Mouse (Mus musculus) spleen, postnatal 4 days (tissue): Measurements from ENCODE around the gene Olfr305.
"Not testable (repeated sequence)": the region's sequence is repeated elsewhere in the genome, so short reads cannot be mapped to it uniquely, and the experiment has no call there.

Source experiments
- DNase-seq, 2 experiments: peaks; one replicate each; pipeline ENCODE4 v3.0.0; 2022; ENCODE audit warnings: low spot score in 2 of 2

Olfr305 gene

GRCm38 (mm10) chr7:86366828-86367227 is at the start of gene Olfr305:
Gene Olfr305, minus strand, starts transcription at chr7:86366928.
- DNase-seq: no peak

- DNase-seq: no peak
Observed at GRCm38 (mm10) chr7:86403546-86403945, 36.8 kb upstream of the Olfr305 start, which contains the start of gene Olfr301. Gene Olfr301, plus strand, starts transcription at chr7:86403846.

DNA sequence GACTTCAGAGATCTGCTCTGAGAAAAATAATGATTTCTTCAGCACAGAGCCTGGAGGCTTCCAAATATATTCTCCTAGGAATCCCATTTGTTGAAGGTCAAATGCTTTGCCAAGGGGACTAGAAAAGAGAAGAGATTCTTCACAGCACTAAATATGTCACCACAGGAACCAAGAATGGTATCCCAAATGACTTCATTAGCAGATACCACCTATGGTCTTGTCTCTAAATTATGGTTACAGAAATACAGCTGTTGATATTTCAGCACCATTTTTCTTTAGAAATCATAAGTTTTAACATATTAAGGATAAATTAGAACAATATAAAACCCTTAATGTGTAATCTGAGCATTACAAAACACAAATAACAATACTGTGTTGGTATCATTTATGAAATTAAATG is 31.0 kb upstream of the Olfr305 start, which contains the start of gene Olfr303:
Olfr303 (minus strand) TSS at position 101 of the 400 bp plus-strand sequence.
- no peak for DNase-seq

DNA sequence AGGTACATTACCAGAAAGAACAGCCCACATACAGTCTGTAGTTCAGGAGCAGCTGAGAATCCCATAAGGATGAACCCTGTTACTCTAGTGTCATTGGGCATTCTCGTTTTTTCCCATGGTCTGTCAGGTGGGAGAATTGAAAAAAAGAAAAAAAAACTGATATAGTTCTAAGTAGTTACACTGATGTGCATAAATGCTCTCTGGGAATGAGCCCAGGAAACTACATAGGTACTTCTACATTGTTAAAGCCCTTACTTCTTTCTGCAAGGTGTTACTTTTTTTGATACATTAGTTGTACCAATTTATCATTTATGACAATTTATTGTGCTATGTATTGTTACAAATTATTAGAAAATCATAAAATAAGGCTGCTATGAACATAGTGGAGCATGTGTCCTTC is 19.8 kb upstream of the Olfr305 start, which contains the start of gene Olfr304:
Olfr304 (minus strand) TSS at position 101 of the 400 bp plus-strand sequence.
- DNase-seq: no peak

GRCm38 (mm10) chr7:86385769-86386168 is 19.0 kb upstream of the Olfr305 start:
- DNase-seq: no peak

DNA sequence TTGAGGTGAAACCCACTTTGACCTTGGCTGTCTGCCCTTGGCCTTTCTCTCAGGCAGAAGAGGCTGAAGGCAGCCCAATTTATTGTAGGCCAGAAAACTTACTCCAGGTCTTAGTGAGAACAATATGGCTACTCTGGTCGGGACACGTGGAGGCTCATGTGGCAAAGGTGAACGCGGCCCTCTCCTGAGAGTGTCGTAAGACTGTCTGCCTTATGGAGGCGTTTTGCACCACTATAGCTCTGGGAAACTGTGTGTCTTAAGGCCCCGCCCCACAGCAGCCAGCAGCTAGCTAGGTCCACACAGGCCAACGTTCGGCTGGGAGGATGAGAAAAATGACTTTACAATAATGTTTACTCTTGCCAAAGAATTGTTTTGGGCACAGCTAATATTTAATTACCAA is 20.4 kb downstream of the Olfr305 start:
- not testable (repeated sequence) for DNase-seq

DNA sequence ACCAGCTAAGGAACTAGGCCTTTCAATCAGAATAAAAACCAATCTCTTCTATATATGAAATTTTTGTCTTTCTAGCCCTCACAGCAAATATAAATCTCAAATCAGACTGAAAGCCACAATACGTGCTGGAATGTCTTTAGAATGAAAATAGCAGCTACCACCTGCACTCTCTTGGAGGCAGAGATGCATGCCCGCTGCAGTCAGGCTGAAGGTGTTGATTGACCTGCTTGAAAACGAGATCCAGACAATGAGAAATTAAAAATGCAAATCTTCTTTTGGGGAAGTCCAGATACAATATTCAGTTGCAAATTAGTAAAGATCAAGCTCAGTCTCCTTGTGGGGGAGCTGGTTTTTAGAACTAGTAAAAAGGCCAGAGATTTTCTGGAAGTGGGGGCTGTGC is 22.5 kb downstream of the Olfr305 start:
- no peak for DNase-seq

DNA sequence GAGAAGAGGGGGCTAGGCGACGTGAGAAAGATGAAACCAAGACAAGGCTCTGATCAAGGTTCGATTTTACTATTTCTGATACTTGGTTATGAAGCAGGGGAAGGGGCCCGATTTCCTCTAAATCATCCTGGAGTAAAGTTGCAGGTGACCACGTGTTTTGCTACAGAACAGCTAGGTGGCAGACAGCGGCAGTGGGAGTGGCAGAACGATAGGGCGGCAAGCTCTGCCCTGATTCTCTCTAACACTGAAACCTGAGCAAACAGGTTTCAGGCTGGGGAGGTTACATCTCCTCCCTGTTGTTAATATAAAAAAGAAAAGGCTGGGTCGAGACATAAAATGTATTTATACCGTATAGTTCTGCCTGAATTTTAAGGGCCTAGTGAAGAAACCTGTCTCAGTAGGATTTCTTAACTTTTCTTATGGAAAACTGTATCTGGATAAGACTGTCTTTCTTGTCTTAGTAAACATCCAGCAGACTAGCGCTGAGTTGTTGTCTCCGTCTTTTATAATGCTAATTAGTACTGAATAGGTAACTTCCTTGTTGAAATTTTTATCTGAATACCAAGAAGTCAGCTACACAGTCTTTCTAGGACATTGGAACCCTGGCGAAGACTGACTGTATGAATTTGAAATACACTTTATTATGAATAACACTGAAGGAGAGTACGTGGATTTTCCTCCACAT is 23.7 kb downstream of the Olfr305 start:
- DNase-seq: no peak

GRCm38 (mm10) chr7:86337486-86337885 is 29.2 kb downstream of the Olfr305 start, which contains the start of gene Olfr307:
Gene Olfr307, minus strand, starts transcription at chr7:86337586.
- no peak for DNase-seq

- DNase-seq: no peak
Observed at GRCm38 (mm10) chr7:86325530-86325929, 41.2 kb downstream of the Olfr305 start, which contains the start of gene Olfr308. Gene Olfr308, minus strand, starts transcription at chr7:86325630.

DNA sequence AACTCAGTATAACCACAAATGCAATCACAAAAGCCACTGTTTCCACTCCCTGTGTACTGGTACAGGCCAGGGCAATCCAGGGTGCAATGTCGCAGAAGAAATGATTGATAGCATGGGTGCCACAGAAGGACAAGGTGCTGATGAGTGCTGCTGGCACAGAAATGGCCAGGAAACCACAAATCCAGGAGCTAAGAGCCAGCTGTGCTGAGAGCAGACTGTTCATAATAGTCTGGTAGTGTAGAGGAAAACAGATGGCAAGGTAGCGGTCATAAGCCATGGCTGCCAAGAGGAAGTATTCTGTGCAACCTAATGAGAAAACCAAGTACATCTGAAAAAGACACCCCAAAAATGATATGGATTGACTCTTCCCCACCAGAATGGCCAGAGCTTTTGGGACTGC is 45.4 kb downstream of the Olfr305 start:
- DNase-seq: no peak

GRCm38 (mm10) chr7:86313608-86314007 is 53.1 kb downstream of the Olfr305 start, which contains the start of gene Olfr309:
Gene Olfr309, minus strand, starts transcription at chr7:86313708.
- DNase-seq: no peak
